Mouse (Mus musculus): ENCODE data around the gene Slc25a17. TPM values are rescaled to one million over a fixed set of nuclear protein-coding genes. Genes with fewer than 3 reads are reported as not detected.

Slc25a17 gene
- polyA plus RNA-seq, 2 experiments = 25.1 to 40.0 TPM

DNA sequence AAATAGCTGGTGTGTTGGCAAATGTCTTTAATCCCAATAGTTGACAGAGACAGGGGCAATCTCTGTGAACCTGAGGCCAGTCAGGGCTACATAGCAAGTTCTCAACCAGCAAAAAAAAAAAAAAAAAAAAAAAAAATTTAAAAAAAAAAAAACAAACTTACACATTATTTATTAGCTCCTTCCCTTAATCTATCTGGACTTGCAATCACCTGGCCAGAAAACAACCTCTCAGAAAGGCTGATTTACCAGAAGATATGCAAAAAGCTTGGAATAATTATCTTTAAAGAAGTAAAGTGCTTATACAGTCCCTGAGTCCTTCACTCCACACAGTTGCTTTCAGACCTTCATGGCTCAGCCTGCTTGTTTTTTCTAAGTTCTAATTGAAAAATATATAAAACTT, 37.6 kb upstream of the Slc25a17 start:
- no peak for DNase-seq (ENCODE audit: low read depth in 3 of 3, low spot score in 3 of 3)
- peak overlapping the region; percentile 84 for H3K4me2 ChIP-seq (ENCODE audit: low read depth)
- H3K4me1 ChIP-seq (replicated peaks; ENCODE audit: control insufficient read depth in 2 of 2, insufficient read depth in 2 of 2, low read length in 1 of 2) = peaks cover 7 to 20% of the 10 kb centered on the region in 2 experiments; a peak in 3 of 4 replicates
- TF ChIP-seq CTCF (IDR thresholded peaks at IDR 0.05; ENCODE audit: low read depth) (no peak), EP300 (IDR thresholded peaks at IDR 0.05; ENCODE audit: low read depth) (no peak)
- H3K9me3 ChIP-seq (ENCODE audit: control insufficient read depth, low read length) = no peaks in the 10 kb centered on the region
- H3K27me3 ChIP-seq (ENCODE audit: control insufficient read depth, insufficient read depth, low read length) = no peaks in the 10 kb centered on the region
- no peak for ATAC-seq (ENCODE audit: insufficient read depth)
- H3K4me3 ChIP-seq (ENCODE audit: insufficient read depth in 1 of 2, low read depth in 2 of 2, low read length in 2 of 2) = peak overlapping the region in 1 of 2 experiments; percentile 97; a peak in 2 of 4 replicates
- no peak overlapping the region for H3K27ac ChIP-seq
- H3K36me3 ChIP-seq (replicated peaks; ENCODE audit: control insufficient read depth, insufficient read depth, low read depth) = peaks cover 3% of the 10 kb centered on the region; the same call in 1 of the 2 replicates
- H3K9ac ChIP-seq (replicated peaks) = peak overlapping the region; percentile 7; the same call in 1 of the 2 replicates

DNA sequence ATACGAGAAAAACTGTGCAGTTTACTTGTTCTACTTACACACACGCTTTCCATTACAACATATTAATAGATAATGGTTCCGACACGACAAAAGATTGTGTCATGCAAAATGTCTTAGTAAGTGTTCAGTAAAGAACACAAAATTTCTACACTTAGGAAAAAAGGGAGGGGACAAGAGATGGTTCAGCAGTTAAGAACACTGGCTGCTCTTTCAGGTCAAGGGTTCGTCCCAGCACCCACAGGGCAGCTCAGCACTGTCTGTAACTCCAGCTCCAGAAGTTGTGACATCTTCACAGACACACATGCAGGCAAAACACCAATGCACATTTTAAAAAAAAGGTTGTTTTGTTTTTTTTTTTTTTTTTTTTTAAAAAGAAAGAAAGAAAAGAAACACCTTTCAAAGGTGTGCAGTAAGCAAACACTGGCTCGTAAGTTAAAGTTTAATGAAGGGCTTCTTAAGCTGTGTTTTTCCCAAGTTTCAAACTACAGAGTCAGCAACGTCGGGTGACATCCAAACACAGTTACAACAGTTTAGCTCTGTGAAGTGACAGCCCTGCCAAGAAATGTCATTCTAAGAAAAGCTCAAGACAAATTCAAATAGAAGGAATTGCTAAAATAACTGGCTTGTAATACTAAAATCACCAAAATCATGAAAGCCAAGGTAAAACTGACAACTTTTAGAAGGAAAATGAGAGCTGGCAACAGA, 33.8 kb upstream of the Slc25a17 start:
- TF ChIP-seq CTCF (IDR thresholded peaks at IDR 0.05; ENCODE audit: low read depth) (no peak), EP300 (IDR thresholded peaks at IDR 0.05; ENCODE audit: low read depth) (no peak)
- Histone ChIP-seq H3K9ac (replicated peaks) (no peak overlapping the region), H3K27ac (no peak overlapping the region), H3K27me3 (ENCODE audit: control insufficient read depth, insufficient read depth, low read length) (no peaks in the 10 kb centered on the region), H3K9me3 (ENCODE audit: control insufficient read depth, low read length) (no peaks in the 10 kb centered on the region), H3K36me3 (replicated peaks; ENCODE audit: control insufficient read depth, insufficient read depth, low read depth) (peaks cover 7% of the 10 kb centered on the region; the same call in 1 of the 2 replicates), H3K4me2 (ENCODE audit: low read depth) (no peak overlapping the region), H3K4me1 (replicated peaks; ENCODE audit: control insufficient read depth in 2 of 2, insufficient read depth in 2 of 2, low read length in 1 of 2) (peaks cover 4 to 13% of the 10 kb centered on the region in 2 experiments; a peak in 3 of 4 replicates), H3K4me3 (ENCODE audit: insufficient read depth in 1 of 2, low read depth in 2 of 2, low read length in 2 of 2) (no peak overlapping the region)
- no peak for DNase-seq (ENCODE audit: low read depth in 3 of 3, low spot score in 3 of 3)
- WGBS (ENCODE audit: insufficient replicate concordance) = 66% methylated on average over 8 of the region's 8 CpGs
- no peak for ATAC-seq (ENCODE audit: insufficient read depth)

DNA sequence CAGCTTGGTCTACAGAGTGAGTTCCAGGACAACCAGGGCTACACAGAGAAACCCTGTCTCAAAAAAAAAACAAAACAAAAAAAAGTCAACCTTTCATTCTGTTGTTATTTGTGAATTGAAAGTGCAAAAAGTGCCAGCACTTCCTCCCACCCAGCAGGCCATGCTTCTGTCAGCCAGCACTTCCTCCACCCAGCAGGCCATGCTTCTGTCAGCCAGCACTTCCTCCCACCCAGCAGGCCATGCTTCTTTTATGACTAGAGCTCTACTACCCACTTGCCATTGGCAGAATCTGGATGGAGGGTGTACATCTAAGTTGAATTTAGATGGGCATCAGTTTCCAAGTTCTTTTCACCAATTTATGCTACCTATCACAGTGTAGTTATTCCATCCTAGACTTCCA, 32.4 kb upstream of the Slc25a17 start:
- H3K4me2 ChIP-seq (ENCODE audit: low read depth) = no peak overlapping the region
- no peak overlapping the region for H3K27ac ChIP-seq
- peaks cover 12% of the 10 kb centered on the region; the same call in 1 of the 2 replicates for H3K36me3 ChIP-seq (replicated peaks; ENCODE audit: control insufficient read depth, insufficient read depth, low read depth)
- DNase-seq (ENCODE audit: low read depth in 3 of 3, low spot score in 3 of 3) = no peak
- peaks cover 0 to 9% of the 10 kb centered on the region in 2 experiments; a peak in 2 of 4 replicates for H3K4me1 ChIP-seq (replicated peaks; ENCODE audit: control insufficient read depth in 2 of 2, insufficient read depth in 2 of 2, low read length in 1 of 2)
- TF ChIP-seq EP300 (IDR thresholded peaks at IDR 0.05; ENCODE audit: low read depth) (no peak), CTCF (IDR thresholded peaks at IDR 0.05; ENCODE audit: low read depth) (no peak)
- no peaks in the 10 kb centered on the region for H3K9me3 ChIP-seq (ENCODE audit: control insufficient read depth, low read length)
- no peaks in the 10 kb centered on the region for H3K27me3 ChIP-seq (ENCODE audit: control insufficient read depth, insufficient read depth, low read length)
- no peak overlapping the region for H3K4me3 ChIP-seq (ENCODE audit: insufficient read depth in 1 of 2, low read depth in 2 of 2, low read length in 2 of 2)
- ATAC-seq (ENCODE audit: insufficient read depth) = no peak
- no peak overlapping the region for H3K9ac ChIP-seq (replicated peaks)

DNA sequence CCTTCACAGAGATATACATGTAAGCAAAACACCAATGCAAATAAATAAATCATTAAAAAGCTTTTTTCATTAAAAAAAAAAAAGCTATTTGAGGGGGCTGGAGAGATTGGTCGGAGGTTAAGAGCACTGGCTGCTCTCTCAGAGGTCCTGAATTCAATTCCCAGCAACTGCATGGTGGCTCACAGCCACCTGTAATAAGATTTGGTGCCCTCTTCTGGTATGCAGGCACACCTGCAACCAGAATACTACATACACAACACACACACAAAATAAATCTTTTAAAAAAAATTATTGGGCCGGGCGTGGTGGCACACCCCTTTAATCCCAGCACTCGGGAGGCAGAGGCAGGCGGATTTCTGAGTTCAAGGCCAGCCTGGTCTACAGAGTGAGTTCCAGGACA, 25.7 kb upstream of the Slc25a17 start:
- Histone ChIP-seq H3K4me3 (ENCODE audit: insufficient read depth in 1 of 2, low read depth in 2 of 2, low read length in 2 of 2) (no peak overlapping the region), H3K4me2 (ENCODE audit: low read depth) (no peak overlapping the region), H3K9me3 (ENCODE audit: control insufficient read depth, low read length) (no peaks in the 10 kb centered on the region), H3K9ac (replicated peaks) (no peak overlapping the region), H3K4me1 (replicated peaks; ENCODE audit: control insufficient read depth in 2 of 2, insufficient read depth in 2 of 2, low read length in 1 of 2) (no peaks in the 10 kb centered on the region), H3K36me3 (replicated peaks; ENCODE audit: control insufficient read depth, insufficient read depth, low read depth) (peaks cover 40% of the 10 kb centered on the region), H3K27me3 (ENCODE audit: control insufficient read depth, insufficient read depth, low read length) (no peaks in the 10 kb centered on the region), H3K27ac (no peak overlapping the region)
- 84% methylated on average over 5 of the region's 5 CpGs for WGBS (ENCODE audit: insufficient replicate concordance)
- no peak for TF ChIP-seq EP300 (IDR thresholded peaks at IDR 0.05; ENCODE audit: low read depth)
- peak; percentile 45; the same call in 1 of the 2 replicates for TF ChIP-seq CTCF (IDR thresholded peaks at IDR 0.05; ENCODE audit: low read depth)
- DNase-seq (ENCODE audit: low read depth in 3 of 3, low spot score in 3 of 3) = no peak
- ATAC-seq (ENCODE audit: insufficient read depth) = no peak

DNA sequence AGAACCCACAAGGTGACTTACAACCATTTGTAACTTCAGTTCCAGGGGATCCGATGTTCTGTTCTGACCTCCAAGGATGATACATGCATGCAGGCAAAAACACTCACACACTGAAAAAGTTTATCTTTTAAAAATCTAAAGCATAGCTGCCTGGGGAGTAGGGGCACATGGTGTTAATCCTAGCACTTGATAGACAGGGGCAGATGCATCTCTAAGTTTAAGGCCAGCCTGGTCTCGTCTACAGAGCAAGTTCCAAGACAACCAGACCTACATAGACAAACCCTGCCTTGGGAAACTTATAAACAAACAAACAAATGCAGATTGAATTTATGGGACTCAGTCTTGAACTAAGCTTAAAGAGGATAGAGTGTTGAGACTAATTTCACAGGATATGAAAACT, 18.2 kb upstream of the Slc25a17 start:
- TF ChIP-seq CTCF (IDR thresholded peaks at IDR 0.05; ENCODE audit: low read depth) (no peak), EP300 (IDR thresholded peaks at IDR 0.05; ENCODE audit: low read depth) (no peak)
- no peak for ATAC-seq (ENCODE audit: insufficient read depth)

More for the DNA sequence above, 18.2 kb upstream of the Slc25a17 start:
- no peaks in the 10 kb centered on the region for H3K4me1 ChIP-seq (replicated peaks; ENCODE audit: control insufficient read depth in 2 of 2, insufficient read depth in 2 of 2, low read length in 1 of 2)
- DNase-seq (ENCODE audit: low read depth in 3 of 3, low spot score in 3 of 3) = no peak
- WGBS (ENCODE audit: insufficient replicate concordance) = 84% methylated on average over 2 of the region's 2 CpGs
- H3K27ac ChIP-seq = no peak overlapping the region
- no peak overlapping the region for H3K4me3 ChIP-seq (ENCODE audit: insufficient read depth in 1 of 2, low read depth in 2 of 2, low read length in 2 of 2)
- H3K27me3 ChIP-seq (ENCODE audit: control insufficient read depth, insufficient read depth, low read length) = no peaks in the 10 kb centered on the region
- no peak overlapping the region for H3K4me2 ChIP-seq (ENCODE audit: low read depth)
- H3K9ac ChIP-seq (replicated peaks) = no peak overlapping the region
- H3K36me3 ChIP-seq (replicated peaks; ENCODE audit: control insufficient read depth, insufficient read depth, low read depth) = peaks cover 18% of the 10 kb centered on the region
- H3K9me3 ChIP-seq (ENCODE audit: control insufficient read depth, low read length) = no peaks in the 10 kb centered on the region
